Mouse (Mus musculus) c-Kit-positive CD71-positive TER-119-negative erythroid progenitor cells, embryonic 14.5 days (primary cell): ENCODE measurements around the gene Mt1.
A peak's percentile ranks its signal among the peaks of the same experiment; 100 is the strongest.

Experiments
- DNase-seq: peaks from one replicate; pipeline ENCODE4 v3.0.0-alpha.2; 2013; ENCODE audit warnings: low read depth

Mt1 gene

DNA sequence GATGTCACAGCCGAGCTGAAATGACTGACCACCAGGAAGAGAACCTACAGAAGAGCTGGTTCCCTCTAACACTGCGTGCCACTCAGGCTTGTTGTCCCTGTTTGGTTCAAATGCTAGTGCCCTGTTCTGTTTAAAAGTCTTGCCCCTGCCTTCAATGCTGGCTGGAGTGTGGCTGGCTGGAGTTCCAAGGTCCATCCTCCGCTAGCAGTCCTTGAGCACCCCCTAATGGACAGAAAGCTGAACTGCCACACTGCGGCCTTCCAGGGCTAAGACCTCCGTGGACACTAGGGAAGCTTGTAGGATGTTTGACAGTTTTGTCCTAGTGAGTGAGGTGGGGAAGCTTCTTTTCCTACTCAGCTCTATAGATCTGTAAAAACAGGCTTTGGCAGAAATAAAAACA, 26.9 kb downstream of the Mt1 start:
- peak; percentile 64 for DNase-seq

DNA sequence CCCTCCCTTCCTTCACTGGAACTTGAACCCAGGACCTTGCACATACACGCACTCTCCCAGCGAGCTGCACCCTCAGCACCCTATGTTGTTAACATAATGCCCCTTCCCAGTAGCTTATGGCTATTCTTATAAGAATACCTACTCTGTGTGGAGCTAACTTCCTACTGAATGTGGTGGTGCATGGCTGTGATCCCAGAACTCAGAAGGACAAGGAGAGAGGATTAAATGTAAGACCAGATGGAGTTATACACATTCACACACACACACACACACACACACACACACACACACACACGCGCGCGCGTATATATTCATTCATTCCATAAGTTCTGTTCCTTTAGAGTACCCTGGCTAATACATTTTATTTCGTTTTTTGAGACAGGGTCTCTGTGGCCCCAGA, 27.4 kb downstream of the Mt1 start:
- no peak for DNase-seq

DNA sequence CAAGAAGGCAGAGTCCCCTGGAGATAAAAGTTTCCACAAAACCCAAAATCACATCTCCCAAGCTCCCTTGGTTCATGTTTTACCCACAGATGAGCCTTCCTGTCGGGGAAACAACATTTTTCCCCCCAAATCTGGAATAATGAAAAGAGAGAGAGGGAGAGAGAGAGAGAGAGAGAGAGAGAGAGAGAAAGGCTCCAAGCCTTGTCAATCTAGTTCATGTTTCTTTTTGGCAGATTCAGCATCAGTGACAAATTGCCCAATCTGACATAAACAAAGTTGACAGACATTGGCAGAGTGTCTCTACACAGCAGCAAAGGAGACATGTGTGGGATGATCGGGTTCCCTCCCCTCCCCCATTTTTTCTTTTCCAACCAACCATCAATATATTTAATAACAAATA, 28.6 kb downstream of the Mt1 start:
- no peak for DNase-seq

DNA sequence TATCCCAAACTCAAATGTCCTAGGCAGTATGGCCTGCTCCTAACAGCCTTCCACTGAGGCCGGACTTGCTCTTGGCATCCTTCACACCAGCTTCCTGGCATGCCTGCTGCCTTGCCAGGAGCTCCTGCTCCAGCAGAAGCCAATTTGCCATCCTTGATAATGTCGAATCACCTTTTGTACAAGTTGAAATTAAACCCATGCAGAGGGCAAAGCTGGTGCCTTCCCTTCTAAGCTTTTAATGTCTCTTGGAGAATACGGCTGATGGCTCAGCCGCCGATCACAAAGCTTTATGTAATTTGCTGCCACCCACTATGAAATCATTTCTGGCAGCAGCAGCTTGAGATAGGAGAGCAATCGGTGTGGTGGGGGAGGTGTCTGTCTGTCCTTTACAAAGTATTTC, 30.8 kb downstream of the Mt1 start:
- DNase-seq, result no peak

DNA sequence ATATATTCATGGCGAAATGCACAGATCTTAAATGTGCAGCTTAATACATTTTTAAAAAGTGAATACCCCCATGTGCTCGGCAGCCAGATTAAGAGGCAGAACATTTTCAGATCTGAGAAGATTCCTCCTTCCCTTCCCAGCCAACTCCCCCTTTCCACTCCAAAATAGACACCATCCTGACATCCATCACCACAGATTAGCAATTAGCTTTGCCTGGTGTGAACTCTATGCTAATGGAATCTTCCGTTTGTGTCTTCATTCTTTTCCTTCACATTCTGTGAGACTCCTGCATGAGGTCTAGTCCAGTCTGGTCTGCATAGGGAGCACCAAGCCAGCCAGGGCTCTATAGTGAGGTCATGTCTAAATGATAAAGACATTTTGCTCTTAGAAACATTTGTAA, 31.3 kb downstream of the Mt1 start:
- DNase-seq, result no peak

DNA sequence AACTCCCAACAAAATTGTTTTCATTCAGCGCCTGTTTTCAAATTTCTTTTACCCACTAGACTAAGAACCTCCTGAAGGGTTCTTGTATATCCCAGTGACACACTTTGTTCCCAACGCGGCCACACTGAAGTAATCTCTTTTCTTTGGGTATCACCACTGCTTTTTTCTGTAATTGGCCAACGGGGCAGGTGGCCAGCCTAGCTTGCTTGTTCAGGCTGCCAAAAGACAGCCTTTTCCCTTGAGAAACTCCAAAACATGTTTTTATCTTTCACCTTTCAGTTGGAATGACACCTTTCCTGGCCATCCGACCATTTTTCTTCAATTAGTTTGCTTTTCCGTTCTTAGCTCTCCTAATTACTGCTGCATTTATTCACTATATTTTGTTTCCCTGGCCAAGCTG, 34.9 kb downstream of the Mt1 start:
- DNase-seq, result no peak

DNA sequence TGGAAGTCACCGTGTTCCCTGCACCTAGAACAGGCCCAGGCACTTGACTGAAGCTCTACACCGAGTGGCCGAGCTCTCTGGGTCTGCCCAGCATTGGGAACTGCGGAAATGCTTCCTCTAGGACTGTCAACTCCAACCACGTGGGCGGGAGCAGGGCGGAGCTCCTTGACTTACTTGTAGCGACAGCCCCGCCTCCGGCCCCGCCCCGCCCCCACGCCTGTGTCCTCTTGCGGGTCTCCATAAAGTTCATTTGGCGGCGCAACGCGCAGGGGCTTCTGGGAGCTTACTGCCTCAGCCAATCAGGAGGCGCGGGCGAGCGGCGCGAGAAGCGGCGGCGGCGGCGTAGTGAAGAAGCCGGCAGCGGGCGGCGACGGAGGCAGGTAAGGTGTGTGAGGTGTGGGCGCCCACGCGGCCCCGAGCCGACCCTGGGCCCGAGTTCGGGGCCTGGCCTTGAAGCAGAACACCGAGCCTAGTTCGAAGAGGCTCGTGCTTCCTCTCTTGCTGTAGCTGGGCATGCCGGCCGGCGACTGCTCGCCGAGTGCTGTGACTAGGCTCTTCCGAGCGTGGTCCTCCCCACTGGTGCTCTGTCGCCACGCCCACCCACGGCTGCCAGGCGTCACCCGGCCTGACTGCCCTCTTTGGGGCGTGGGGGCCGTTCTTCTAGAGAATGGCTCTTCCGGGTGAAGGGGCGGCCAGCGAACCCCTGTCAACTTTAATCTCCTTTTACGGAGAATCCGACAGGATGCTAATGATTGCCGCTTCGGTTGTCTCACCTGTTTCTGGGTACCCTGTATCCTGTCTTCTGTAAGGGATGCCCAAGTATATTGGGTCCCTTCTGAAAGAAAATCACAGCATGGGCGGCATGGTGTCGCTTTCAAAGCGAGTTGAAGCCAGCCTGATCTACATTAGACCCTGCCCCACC, 35.6 kb downstream of the Mt1 start, which contains the start of gene Nup93:
TSS of gene Nup93 (plus strand) at position 313 of the 922 bp plus-strand sequence.
- peak; percentile 96 for DNase-seq

DNA sequence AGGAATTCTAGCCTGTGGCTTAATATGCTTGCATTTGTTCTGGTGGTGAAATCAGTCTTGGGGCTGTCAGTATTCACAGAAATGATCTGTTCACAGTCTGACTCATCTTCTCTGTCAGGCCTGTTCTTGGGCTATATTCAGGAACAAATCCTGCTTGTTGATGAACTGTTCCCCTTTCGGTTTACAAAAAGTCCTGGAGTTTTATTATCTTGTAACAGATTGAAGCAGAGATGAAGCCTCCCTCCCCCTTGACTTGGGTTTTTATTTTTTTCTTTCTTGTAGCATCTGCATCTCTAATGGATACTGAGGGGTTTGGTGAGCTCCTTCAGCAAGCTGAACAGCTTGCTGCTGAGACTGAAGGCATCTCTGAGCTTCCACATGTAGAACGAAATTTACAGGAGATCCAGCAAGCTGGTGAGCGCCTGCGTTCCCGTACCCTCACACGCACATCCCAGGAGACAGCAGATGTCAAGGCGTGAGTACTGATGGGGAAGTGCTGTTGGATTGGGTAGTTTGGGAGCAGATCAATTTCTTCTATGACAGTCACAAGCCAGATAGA, 48.6 kb downstream of the Mt1 start:
- no peak for DNase-seq
